Mouse (Mus musculus) ES-Bruce4 (cell line): Measurements from ENCODE around the gene Ccdc116.

Source experiments
- CTCF ChIP-seq: IDR thresholded peaks from one replicate; pipeline ENCODE4 v1.8.1; 2011; ENCODE audit warnings: low read depth, low read length
- POLR2A ChIP-seq: IDR thresholded peaks from one replicate; pipeline ENCODE4 v1.8.1; 2011; ENCODE audit warnings: low read length; ENCODE audit not compliant: insufficient read depth

DNA sequence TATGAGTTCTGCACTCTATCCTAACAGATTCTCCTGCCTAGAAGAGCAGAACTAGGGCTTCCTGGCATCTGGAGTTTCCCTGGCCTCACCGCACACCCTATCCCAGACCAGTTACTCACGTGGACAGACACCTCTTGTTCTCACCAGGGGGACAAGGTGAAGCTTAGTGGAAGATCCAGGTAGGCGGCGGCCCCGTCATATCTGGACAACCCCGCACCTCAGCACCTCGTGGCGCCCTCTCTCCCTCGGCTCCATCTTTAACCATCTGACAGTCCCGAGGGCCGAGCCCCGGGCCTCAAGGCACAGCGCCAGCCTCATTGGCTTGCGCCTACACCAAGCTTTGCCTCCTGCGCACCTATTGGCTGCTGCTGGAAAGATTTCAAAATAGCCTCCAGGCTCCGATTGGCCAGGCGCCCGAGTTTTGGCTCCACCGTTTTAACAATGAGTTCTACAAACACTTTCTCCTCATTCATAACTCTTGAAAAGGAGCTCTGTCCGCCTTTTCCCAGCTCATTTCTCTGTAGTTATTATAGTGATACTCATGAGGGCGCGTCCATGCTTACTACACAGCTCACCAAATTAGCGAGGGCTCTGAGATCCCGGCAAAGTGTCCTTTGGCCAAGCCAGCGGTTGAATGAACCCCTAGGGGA lies 22.0 kb downstream of the Ccdc116 start, which contains the start of gene 2610318N02Rik:
- peak; percentile 78 for TF ChIP-seq POLR2A
- no peak for TF ChIP-seq CTCF
